Mouse (Mus musculus): ENCODE results near the gene Ikzf2.

The Ikzf2 gene

DNA sequence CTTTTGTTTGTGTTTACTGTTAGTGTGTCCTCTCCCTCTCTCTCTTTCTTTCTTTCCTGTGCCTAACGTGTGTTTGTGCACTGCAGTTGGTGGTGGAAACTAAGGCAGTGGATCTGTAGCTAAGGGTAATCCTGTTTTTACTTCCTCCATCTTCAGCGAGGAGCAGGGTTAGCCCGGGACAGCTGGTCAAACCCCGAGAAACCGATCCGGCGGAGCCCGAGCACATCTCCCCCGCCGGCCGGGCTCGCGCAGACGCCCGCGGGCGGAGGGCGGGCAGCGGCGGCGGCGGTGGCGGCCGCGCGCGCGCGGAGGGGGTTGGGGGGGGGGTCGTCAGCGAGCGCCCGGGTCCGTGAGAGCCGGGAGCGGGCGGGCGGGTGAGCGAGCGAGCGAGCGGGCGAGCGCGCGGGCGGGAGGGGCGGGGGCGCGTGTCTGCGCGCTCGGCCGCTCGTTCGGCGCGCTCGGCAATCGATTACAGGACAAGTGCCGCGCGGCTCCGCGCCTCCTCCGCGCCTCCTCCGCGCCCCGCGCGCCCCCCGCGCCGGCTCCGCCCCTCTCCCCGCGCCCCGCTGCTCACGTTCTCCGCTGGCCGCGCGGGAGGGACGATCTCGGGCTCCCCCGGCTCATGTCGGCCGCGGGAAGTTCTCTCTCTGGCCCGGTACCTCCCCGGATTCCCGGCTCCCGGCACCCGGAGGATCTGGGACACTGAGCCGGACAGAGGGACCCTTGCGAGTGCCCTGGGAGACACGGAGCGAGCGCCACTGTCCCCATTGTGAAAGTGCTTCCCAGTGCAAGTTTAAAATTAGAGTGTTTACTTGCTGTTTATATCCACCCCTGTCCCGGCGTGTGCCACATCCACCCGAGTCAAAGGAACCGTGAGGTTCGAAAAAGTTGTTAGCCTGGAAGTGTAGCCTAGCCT, at the start of gene Ikzf2:
Gene Ikzf2, minus strand, starts transcription at position 170 of the 916 bp plus-strand sequence.
- peak; percentile 71 to 79 for DNase-seq (ENCODE audit: low spot score in 2 of 2)

DNA sequence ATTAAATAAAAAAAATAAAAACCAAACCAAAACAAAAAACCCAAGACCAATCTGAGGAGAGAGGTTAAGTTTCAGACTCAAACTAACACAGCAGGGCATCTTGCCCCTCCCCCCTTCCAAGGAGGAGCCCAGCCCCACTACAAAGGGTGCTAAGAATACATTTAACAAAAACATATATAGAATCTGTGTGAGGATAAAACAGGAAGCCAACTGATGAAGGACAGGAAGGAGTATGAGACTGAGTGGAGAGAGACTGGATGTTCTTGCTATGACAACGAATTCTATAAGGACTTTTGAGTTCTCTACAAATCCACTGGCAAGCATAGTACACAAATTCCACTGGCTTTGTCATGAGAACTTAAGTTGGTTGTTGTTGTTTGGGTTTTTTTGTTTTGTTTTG, 42.7 kb upstream of the Ikzf2 start:
- no peak for DNase-seq (ENCODE audit: low spot score in 2 of 2)

DNA sequence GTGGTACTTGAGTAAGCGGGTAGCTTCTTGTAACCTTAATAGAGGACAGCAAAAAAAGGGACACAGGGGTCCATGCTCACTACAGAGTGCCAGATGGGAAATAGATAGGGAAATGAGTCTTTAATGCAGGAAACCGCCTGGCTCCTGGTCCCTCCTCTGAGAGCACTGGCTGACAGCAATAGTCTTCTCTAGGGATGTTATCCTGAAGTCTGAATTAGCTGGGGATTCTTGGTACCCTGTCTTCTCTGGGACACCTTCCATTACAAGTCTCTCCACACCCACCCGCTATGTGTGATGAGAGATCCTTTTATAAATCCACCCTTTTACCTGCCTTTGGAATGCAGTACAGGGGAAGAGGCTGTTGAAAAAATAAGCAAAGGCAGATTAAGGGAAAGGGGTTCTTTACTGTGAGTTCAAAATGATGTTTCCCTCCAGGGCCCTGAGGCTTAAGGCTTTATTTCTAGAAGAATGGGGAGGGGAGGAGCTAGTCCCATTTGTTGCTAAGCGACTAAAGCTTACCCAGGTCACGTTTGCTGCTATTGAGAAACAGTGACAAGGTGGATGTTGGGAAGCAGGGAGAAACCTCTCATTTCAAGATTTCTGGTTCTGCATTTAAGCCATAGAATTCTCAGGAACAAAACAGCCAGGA, 42.1 kb upstream of the Ikzf2 start:
- DNase-seq (ENCODE audit: low spot score in 2 of 2) = no peak

DNA sequence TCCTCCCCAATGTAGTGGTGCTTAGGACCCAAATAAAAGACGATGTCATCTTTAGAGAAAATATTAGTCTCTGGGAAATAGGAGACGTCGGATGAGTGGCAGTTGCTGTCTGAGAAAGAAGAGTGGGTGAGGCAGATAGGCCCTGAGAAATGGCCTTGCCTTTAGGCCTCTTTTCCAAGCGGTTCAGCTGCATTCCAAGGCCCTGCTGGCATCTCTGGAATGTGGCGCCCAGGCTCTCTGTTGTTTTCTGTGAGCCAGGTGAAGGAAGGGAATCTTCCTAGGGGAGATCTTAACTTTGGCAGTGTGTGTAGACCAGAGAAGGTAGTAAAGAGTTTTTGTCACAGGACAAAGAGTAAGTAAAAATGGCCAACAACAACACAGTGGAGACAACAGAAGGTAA, 40.9 kb upstream of the Ikzf2 start:
- DNase-seq (ENCODE audit: low spot score in 2 of 2) = no peak

DNA sequence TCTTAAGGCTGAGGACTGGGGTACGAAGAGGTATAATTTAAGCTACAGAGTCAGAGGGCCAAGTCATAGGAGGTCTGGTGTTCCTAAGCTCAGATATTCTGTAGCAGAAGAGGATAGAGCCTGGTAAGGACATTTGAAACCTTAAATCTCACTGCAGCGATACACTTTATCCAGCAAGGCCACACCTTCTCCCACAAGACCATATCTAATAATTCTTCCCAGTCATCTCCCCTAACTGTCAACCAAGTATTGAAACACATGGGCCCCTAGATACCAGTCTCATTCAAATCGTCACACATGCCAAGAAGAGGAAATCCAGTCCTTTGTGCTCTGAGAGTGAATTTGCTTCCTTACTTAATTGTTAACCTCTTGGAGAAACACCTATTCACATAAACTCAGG, 30.1 kb upstream of the Ikzf2 start:
- DNase-seq (ENCODE audit: low spot score in 2 of 2) = no peak

DNA sequence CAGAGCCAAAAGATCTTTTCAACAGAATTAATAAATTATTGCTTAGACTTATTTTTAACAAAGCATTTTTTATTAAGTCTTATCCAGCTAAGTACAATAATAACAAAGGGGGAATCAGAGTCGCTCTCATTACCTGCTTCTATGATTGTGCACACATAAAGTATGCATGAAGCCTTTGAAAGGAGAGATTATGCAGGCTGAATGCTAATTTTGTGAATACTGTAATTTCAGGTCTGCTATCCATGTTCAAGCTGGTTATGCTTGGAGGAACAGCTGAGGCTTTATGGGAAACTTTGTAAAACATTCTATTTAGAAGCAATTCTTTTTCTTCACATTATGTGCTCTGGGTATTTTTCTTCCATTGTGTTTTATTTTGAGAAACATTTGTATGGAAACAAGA, 21.5 kb upstream of the Ikzf2 start:
- DNase-seq (ENCODE audit: low spot score in 2 of 2) = no peak

DNA sequence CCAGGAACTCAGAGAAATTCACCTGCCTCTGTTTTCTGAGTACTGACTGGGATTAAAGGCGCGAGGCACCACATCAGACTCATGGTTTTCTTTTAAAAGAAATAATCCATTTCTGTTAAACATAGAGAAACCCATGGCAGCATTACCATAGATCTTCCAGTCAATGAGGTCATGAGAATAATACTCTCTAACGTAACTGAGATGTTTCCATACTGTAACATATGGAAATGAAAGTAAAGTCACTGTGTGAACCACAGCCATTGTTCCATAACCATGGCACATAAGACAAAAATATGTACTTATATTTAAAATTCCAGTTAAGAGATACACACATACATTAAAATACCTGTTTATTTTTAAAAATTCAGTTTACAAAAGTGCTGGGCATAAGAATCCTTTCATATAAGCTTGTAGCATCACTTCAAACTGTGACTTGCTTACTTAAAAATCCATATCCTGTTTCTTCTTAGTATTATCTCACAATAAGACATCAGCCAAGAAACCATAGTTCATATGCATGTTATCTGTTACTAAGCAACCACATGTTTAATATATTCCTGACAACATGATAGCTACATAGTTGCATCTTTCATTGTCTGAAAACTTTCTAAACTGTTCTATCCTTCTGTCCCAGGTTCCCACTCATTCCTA, 16.6 kb upstream of the Ikzf2 start:
- no peak for DNase-seq (ENCODE audit: low spot score in 2 of 2)

DNA sequence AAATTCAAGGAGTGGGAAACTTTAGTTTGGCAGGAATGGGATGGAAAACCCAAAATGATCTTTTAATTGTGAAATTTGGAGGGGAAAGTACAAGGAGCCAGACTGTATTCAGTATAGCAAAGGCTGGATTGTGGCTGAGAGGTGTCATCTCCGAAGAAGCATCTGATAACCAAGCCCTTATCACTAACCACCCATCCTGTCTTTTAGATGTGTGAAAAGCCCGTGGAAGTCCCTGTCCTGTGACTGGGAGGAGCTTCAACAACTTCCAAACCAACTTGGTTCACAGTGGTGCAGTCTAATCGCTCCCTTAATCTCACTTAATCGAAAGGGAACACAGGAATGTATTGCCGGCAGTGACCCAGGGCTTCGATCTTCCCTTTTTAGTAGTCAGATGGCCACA, 4.9 kb upstream of the Ikzf2 start:
- DNase-seq (ENCODE audit: low spot score in 2 of 2) = no peak

DNA sequence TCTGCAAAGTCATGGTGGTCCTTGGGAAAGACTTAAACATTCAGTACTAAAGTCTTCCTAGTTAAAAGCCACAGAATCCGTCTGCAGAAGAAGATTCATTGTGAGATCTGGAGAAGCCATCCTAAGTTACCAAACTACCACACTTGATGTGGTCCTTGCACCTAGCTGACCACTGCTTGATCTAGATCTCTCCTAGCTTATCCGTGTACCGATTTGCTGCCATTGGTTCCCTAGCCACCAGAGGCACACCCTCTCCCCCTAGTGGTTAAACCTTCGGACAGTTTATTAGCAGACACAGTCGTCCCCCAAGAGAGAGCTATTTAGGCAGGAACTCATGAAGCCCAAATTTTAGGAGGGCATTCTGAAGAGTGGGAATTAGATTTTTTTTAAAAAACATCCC, 1.9 kb upstream of the Ikzf2 start:
- peak; percentile 59 to 73 for DNase-seq (ENCODE audit: low spot score in 2 of 2)

DNA sequence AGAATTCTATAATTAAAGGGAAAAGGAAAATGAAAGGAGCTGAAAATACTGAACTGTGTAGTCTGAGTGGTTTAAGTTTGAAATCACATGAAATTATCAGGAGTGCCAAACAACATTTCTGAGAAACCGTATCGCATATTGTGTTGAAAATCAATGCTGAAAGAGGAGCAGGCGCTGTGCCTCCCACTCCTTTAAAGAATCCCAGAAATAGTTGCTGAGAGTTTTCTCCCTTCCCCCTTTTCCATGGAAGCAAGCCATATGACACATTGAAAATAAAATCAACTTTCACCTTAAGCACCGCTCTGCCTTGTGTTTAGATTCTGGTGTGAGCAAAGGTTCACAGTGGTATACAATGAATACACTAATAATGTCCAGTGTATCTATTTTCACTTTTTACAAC, 1.1 kb upstream of the Ikzf2 start:
- peak in 1 of 2 experiments; percentile 15 for DNase-seq (ENCODE audit: low spot score in 2 of 2)

DNA sequence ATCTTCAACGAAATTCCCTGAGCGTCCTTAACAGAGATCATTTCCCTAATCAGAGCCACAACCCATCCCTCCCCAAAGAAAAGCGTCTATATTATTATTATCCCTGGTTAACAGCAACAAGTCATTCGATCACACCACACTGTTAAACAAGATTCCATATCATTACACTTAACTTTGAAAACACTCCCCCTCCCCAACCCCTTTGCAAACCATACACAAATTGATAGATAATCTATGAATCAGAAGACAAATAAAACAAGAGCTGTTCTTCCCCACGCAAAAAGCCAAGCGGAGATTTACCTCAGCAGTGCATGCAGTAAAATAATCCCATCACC, 337 bp downstream of the Ikzf2 start:
- no peak for DNase-seq (ENCODE audit: low spot score in 2 of 2)

DNA sequence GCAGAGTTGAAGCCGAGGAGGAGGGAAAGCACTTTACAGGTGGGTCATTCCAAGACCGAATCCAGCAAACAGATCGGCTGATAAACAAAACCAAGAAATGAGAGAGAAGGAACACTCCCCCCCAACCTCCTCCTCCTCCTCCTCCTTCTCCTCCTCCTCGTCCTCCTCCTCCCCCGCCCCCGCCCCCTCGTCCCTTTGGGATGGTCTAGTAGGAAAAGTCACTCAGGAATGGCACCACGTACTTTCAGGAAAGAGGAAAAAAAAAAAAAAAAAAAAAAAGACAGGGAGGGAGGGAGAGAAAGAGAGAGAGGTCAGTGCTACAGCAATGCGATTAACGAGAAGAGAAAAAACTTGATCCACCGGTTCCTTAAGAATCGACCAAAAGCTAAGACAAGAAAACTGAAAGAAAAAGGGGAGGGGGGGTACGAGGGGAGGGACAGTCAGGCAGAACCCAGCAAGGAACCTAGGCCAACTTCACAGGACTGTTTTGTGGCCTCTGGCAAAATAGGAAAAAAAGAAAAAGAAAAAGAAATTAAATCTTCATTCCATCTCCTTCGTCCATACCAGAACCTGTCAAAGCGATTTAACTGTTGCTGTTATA, 1.1 kb downstream of the Ikzf2 start:
- DNase-seq (ENCODE audit: low spot score in 2 of 2) = no peak

DNA sequence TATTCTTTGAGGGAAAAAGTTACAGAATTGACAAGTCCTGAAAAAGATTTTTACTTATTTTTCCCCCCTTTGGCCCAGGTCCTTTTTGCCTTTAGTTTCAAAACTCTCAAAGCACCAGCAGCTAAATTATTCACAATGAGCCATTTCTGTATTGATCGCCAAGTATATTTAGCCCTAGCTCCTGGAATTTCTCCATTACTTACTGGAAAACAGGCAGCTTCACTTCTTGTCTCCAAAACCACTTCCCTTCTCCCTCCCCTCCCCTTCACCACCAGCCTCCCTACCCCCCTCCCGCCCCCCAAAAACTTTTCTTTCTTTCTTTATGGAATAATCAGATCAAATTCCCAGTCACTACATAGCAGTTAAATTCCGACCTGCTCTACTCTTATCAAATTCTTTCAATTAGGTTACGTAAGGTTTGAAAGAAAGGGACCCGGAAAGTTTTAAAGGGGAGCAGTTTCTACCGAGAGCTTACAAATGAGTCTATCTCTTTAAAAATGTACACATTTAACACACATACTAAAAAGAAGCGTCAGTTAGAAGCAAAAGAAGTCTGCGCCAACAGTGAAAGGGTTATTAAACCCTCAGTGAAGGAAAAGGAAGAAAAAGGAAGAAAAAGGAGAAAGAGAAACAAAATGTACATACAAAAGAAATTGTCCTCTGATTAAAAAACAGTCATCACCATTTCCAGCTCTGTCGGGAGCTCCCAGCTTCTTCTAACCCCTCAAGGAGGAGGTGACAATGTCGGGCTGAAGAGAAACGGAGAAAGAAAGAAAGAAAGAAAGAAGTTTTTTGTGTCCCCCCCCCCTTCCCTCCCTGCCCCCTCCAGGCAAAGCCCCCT, 1.8 kb downstream of the Ikzf2 start:
- DNase-seq (ENCODE audit: low spot score in 2 of 2) = no peak

DNA sequence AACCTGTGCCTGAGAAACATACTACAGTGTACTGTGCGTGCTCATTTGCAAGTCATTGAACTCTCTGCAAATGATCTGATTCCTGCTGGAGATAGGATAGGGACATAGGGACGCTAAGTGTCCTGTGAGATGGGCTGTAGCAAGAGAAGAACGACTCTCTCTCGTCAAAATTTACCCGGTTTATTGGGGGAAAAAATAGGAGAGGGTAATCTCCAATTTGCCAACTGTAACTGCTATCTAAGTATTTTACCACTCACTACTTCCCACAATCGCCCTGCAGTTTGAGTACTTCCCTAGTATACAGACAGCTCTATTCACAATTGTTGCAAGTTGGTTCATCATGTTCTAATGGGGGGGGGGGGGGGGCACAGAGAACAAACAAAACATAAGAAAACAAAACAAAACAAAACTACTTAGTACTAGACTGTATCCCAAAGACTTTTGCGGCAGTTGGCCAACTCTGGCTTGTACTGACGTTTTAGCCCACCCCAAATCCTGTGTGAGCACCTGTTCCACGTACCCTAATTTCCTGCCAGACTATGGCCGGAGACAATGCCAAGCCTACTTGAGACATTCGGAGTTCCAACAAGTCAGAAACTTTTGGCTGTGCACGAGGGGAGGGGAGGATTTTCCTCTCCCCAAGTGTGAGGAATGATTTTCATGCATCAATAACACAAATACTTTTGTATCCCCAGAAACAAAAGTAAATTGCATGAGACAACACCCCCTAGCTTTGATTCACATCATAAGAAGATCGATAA, 2.6 kb downstream of the Ikzf2 start:
- DNase-seq (ENCODE audit: low spot score in 2 of 2) = no peak

DNA sequence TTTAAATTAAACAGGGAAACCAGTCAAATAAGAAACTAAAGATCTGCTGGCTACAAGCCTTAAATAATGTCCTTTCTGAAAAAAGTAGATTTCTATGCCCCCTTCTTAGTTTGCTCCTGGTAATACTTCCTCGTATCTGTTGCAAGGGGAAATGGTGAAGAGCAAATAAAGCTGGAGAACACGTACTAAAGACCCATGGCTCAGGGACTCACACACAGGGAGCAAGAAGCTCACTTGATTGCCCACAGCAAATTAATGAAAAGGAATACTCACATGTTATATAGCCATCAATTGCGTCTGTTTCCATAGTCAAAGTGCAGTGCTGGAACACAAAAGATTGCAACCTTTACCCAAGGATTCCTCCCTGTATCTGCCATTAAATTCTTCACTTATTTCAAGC, 3.2 kb downstream of the Ikzf2 start:
- DNase-seq (ENCODE audit: low spot score in 2 of 2) = no peak

DNA sequence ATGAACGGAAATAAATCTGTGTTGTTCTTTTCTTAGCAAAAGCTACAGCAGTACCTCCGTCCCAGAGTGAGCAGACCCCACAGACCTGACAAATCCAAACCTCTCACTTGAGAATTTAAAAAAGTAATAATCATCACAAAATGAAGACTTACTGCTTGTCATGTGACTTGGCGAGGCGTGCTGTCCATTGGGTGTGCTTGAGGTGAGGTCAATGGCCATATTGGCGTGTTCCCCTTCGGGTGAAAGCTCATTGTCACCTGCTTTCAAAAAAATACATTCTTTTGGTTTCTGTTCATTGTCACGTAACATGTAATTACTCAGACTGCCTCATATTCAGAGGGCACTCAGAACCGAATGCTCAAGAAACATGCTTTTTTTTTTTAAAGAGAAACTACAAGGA, 4.0 kb downstream of the Ikzf2 start:
- DNase-seq (ENCODE audit: low spot score in 2 of 2) = no peak

DNA sequence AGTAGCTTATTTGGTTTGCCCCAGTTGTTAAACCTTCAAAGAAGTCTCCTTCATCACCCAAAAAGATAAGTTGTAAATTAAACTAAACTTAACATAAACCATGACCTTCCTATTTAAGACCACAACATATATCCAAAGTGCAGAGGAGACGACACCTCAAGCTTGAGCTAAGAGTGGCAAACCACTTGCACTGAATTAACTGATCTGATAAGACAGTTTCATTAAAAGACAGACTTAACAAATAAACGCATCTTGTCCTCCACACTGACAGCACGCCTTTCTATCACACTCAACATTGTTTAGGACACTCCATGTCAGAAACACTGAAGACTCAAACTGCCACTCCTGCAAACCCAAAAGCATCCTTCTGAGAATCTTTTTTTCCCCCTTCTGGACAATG, 4.8 kb downstream of the Ikzf2 start:
- DNase-seq (ENCODE audit: low spot score in 2 of 2) = no peak

DNA sequence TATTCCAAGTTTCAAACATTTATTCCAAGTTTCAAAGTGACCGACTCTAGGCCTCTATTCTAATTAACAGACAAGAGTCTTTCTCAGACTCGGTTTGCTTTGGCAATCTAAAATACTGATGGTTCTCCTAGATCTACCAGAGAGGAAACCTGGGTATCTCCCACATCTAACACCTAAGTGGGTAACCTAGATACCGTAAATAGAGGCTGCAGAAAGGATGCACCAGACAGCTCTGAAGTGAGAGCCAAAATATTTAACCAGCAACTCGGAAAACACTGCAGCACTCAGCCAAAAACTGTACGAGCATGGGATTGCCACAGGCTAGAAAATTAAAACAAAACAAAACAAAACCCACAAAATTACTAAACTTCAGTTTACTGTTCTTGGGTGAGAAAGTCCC, 6.0 kb downstream of the Ikzf2 start:
- DNase-seq (ENCODE audit: low spot score in 2 of 2) = no peak

DNA sequence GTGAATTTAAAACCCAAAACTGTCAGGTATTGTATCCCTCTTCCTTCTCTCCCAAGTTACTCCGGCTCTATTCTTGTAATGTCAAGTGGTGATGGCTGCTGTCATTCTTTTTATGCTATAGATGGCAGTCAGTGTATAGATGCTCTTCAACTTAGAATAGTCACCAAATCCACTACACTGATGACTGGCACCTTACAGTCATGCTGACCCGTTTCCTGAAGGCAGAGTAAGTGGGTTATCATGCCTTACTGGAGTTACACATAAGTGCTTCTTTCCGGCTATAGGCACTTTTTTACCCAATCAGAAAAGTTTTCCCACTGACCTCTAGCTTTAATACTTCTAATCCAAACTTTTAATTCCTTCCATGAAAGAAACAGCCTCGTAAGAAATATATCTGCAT, 6.5 kb downstream of the Ikzf2 start:
- DNase-seq (ENCODE audit: low spot score in 2 of 2) = no peak

DNA sequence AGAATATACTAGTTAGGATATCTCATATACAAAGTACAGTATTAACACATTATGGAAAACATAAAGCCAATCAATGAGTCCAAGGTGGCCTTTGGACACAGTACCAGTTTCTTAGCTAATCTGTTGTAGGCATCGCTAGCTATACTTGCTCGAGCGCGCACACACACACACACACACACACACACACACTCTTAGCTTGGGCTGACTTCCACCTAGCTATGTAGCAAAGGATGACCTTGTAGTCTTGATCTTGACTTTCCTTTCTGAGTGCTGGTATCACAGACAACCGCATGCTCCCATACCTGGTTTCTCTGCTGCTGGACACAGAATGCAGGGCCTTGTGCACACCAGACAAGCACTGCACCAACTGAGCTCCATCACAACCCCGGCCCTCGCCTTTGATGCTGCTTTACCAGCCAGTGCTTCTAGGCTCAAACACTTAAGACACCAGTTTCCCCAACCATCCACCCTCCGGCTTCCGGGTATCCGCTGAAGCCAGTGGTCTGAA, 17.1 kb downstream of the Ikzf2 start:
- DNase-seq (ENCODE audit: low spot score in 2 of 2) = no peak

DNA sequence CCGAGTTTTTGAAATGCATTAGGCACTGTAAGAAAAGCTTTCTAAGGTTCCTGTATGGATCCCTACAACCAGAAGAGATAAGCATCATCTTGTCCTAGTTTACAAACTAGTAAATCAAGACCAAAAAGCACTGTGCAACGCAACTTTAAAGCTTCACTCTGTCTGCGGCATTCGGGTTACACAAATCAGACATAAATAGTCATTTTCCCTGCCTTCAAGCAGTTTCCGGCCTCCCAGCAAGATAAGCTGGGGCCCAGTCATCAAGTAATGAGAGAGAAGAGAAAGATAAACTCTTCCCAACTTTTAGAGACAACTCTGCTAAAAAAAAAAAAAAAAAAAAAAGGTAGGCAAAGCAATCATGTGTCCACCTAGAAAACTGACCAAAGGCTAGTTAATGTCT, 19.6 kb downstream of the Ikzf2 start:
- DNase-seq (ENCODE audit: low spot score in 2 of 2) = no peak
